Mouse (Mus musculus) lung, postnatal 0 days (tissue): ENCODE results near the gene Crybb1. TPM values are rescaled to one million over a fixed set of nuclear protein-coding genes. Genes with fewer than 3 reads are reported as not detected.

Experiments used
- ATAC-seq: fragments of 200-750 bp; cut with Nextera tagmentation; 2 replicates; pipeline ENCODE4 v1.8.0; 2017; ENCODE audit warnings: moderate library complexity
- DNase-seq: peaks from one replicate; pipeline ENCODE4 v3.0.0-alpha.2; 2016; ENCODE audit warnings: low spot score
- H3K27ac ChIP-seq: fragments of 300-500 bp; sonication (generic); 2 replicates; pipeline ENCODE4 v1.5.1; 2014; ENCODE audit warnings: antibody characterized with exemption, mild to moderate bottlenecking, low read length, mixed read lengths
- H3K27me3 ChIP-seq: fragments of 300-500 bp; sonication (generic); replicated peaks from 2 replicates; pipeline ENCODE4 v1.6.1; 2014; ENCODE audit warnings: low read length, mixed read lengths; ENCODE audit not compliant: insufficient read depth
- H3K36me3 ChIP-seq: fragments of 300-500 bp; sonication (generic); 2 replicates; pipeline ENCODE4 v1.6.1; 2014; ENCODE audit warnings: low read length, mixed read lengths; ENCODE audit not compliant: insufficient read depth
- H3K4me1 ChIP-seq: fragments of 300-500 bp; sonication (generic); 2 replicates; pipeline ENCODE4 v1.6.1; 2014; ENCODE audit warnings: antibody characterized with exemption, low read depth, low read length, mixed read lengths; ENCODE audit not compliant: insufficient read depth
- H3K4me2 ChIP-seq: fragments of 300-500 bp; sonication (generic); replicated peaks from 2 replicates; pipeline ENCODE4 v1.6.1; 2014; ENCODE audit warnings: low read depth, mild to moderate bottlenecking, low read length, moderate library complexity, mixed read lengths
- H3K4me3 ChIP-seq: fragments of 300-500 bp; sonication (generic); 2 replicates; pipeline ENCODE4 v1.5.1; 2014; ENCODE audit warnings: low read depth, low read length
- H3K9ac ChIP-seq: fragments of 300-500 bp; sonication (generic); replicated peaks from 2 replicates; pipeline ENCODE4 v1.6.1; 2014; ENCODE audit warnings: low read depth, mild to moderate bottlenecking
- H3K9me3 ChIP-seq: fragments of 300-500 bp; sonication (generic); 2 replicates; pipeline ENCODE4 v1.6.1; 2016; ENCODE audit warnings: low read length, mixed read lengths
- CTCF ChIP-seq: IDR thresholded peaks from 2 replicates; pipeline ENCODE4 v1.5.1; 2016; ENCODE audit warnings: antibody characterized with exemption, mild to moderate bottlenecking
- EP300 ChIP-seq: IDR thresholded peaks from 2 replicates; pipeline ENCODE4 v1.6.1; 2016; ENCODE audit warnings: antibody characterized with exemption, mild to moderate bottlenecking, control low read depth
- WGBS: fragments of 180-500 bp; shearing (Covaris S2); extraction: QIAGEN DNeasy Blood & Tissue Kit; methylation state at CpG from one replicate; pipeline ENCODE4 v1.1.7; 2014; 5-methylcytosine and 5-hydroxymethylcytosine counted together
- polyA plus RNA-seq: library from polyadenylated mRNA; unstranded; fragments of >200 nt; fragmentation: Nextera tagmentation; extraction: Ambion mirVana; gene quantifications from 2 replicates; pipeline ENCODE4 v1.2.1, GENCODE M21; 2015

The Crybb1 gene
- polyA plus RNA-seq, 1 experiment from 2014 or later = 1.4 TPM

DNA sequence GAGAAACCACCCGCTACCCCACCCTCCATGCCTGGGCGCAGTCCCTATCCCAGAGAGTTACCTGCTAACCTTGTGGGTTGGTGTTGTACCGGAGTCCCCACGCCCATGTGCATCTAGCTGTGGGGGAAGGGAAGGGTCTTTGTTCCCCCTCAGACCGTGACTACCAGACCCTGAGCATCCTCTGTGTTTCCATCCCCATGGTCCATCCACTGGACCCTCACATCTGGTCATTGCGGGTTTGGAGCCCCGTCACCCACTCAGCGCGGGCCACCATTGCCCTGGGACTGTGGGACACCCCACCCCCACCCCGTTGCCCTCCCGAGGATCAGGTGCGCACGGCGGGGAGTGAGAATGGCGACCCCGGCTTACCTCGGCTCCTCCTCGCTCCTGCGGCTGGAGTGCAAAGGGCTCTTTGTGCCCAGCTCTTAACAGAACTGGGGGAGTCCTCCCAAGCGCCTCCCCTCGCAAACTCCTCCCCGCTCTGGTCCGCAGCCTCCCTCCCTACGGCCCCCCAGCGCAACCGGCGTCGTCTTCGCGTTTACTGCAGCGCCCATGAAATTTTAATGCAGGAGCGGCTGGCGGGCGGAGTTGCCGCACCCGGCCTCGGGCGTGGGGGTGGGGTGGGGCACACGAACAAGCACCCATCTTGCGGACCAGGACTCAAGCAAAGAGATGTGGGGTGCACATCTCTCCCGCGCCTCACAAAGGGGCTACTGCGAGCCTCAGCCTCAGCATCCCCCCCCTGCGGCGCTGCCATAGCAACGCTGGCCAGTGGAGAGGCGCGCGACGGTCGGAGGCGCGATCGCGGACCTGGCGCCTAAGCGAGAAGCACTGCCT is 27.2 kb upstream of the Crybb1 start:
- WGBS = 1% methylated on average over 51 of the region's 57 CpGs
- no peak for DNase-seq

DNA sequence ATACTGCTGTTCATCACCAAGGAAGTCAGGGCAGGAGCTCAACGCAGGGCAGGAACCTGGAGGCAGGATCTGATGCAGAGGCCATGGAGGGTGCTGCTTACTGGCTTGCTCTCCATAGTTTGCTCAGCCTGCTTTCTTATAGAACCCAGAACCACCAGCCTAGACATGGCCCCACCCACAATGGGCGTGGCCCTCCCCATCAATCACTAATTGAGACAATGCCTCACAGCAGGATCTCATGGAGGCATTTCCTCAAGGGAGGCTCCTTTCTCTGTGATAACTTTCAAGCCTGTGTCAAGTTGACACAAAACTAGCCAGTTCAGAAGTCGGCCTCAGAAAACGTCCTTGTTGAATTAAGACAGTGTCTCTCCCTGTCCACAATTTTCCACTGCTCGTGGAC is 19.8 kb upstream of the Crybb1 start:
- no peak for TF ChIP-seq EP300
- no peak for TF ChIP-seq CTCF
- Histone ChIP-seq H3K4me3 (no peak overlapping the region), H3K4me1 (no peaks in the 10 kb centered on the region), H3K4me2 (no peak overlapping the region), H3K9me3 (no peaks in the 10 kb centered on the region), H3K27me3 (no peaks in the 10 kb centered on the region), H3K27ac (no peak overlapping the region), H3K9ac (no peak overlapping the region), H3K36me3 (no peaks in the 10 kb centered on the region)
- WGBS = 54% methylated on average over 5 of the region's 5 CpGs
- no peak for ATAC-seq
- DNase-seq = no peak

More for the DNA sequence above, 27.2 kb upstream of the Crybb1 start:
- H3K4me1 ChIP-seq = no peaks in the 10 kb centered on the region
- peak overlapping the region; percentile 5; the same call in 1 of the 2 replicates for H3K4me3 ChIP-seq
- H3K36me3 ChIP-seq = no peaks in the 10 kb centered on the region
- no peaks in the 10 kb centered on the region for H3K9me3 ChIP-seq
- TF ChIP-seq EP300 = no peak
- TF ChIP-seq CTCF = no peak
- no peak overlapping the region for H3K27ac ChIP-seq
- ATAC-seq = no peak
- H3K9ac ChIP-seq = no peak overlapping the region
- peaks cover 35% of the 10 kb centered on the region for H3K27me3 ChIP-seq
- H3K4me2 ChIP-seq = 0 out of 2 replicates have a peak overlapping the region, but pooled peaks have one; percentile 5

DNA sequence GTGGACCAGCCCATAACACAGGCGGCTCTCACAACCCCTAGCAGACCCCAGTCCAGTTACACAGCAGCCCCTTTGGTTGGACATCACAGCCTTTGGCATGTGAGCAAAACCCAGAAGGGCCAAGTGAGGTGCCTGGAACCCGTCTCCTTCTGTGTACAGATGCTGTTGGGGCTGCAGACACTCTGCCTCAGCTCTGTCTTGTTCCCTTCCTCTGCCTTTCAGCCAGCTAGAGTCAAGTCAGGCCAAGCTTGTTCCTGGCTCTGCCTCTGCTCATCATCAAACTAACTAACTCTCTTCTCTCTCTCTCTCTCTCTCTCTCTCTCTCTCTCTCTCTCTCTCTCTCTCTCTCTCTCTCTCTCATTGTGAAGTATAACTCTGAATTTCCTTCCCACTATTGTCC is 19.0 kb upstream of the Crybb1 start:
- Histone ChIP-seq H3K4me1 (no peaks in the 10 kb centered on the region), H3K4me3 (no peak overlapping the region), H3K9ac (no peak overlapping the region), H3K27me3 (no peaks in the 10 kb centered on the region), H3K4me2 (no peak overlapping the region), H3K27ac (no peak overlapping the region), H3K9me3 (no peaks in the 10 kb centered on the region), H3K36me3 (no peaks in the 10 kb centered on the region)
- TF ChIP-seq CTCF = no peak
- no peak for TF ChIP-seq EP300
- DNase-seq (no peak), ATAC-seq (no peak)
- WGBS = 66% methylated on average over 2 of the region's 2 CpGs

DNA sequence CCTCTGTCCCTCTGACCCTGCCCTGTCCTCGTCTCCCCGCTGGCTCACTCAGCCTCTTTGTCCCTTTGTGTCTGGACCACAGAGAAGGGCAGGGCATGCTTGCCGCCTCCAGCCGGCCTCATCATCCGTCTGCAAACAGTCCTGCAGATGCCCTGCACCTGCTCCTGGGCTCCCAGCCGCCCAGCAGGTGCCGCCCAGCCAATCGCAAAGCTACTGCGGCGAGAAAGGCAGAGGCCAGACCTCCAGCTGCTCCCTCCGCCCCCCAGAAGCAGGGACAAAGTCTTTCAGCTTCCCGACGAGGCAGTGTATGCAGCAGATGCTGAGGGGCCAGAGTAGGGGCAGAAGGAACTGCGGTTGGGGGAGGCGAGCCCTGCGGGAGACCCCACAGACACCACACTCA is 18.2 kb upstream of the Crybb1 start:
- Histone ChIP-seq H3K9me3 (no peaks in the 10 kb centered on the region), H3K4me1 (no peaks in the 10 kb centered on the region), H3K9ac (no peak overlapping the region), H3K27me3 (no peaks in the 10 kb centered on the region), H3K27ac (no peak overlapping the region), H3K4me3 (no peak overlapping the region), H3K4me2 (no peak overlapping the region), H3K36me3 (no peaks in the 10 kb centered on the region)
- TF ChIP-seq CTCF (no peak), EP300 (no peak)
- ATAC-seq (no peak), DNase-seq (no peak)
- 14% methylated on average over 15 of the region's 16 CpGs for WGBS

DNA sequence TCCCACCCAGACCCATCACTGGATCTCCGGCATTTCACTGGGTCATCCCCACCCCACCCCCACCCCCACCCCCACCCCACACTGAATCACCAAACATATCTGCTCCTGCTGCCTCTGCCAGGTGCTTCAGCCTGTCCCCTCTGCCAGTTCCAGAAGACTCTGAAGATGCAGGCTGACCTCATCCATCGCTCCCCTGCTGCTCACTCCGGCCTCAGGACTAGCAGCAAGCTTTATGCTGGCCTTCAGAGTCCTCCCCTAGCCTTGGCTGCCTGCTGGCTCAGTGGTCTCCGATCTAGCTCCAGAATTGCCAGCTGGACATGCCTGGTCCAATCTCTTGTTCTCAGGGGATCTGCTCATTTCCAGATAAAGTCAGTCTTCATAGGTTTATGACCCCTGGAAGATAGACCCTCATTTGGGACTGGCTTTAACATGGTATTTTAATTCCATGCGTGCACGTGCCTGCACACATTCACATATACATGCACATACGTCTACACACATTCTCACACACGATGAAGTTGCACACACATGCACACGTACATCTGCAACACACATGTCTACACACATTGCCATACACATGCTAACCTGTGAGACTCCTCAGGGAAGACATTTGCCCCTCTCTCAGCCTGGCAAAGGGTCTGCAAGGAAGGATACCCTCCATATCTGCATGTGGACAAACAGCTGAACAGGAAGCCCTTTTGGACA is 17.6 kb upstream of the Crybb1 start:
- DNase-seq (no peak), ATAC-seq (no peak)
- no peak overlapping the region for H3K4me3 ChIP-seq
- WGBS = 57% methylated on average over 9 of the region's 9 CpGs
- no peak overlapping the region for H3K4me2 ChIP-seq
- H3K4me1 ChIP-seq = no peaks in the 10 kb centered on the region
- TF ChIP-seq EP300 = no peak
- TF ChIP-seq CTCF = no peak
- no peaks in the 10 kb centered on the region for H3K27me3 ChIP-seq
- no peaks in the 10 kb centered on the region for H3K9me3 ChIP-seq
- H3K36me3 ChIP-seq = no peaks in the 10 kb centered on the region
- H3K9ac ChIP-seq = no peak overlapping the region
- no peak overlapping the region for H3K27ac ChIP-seq

DNA sequence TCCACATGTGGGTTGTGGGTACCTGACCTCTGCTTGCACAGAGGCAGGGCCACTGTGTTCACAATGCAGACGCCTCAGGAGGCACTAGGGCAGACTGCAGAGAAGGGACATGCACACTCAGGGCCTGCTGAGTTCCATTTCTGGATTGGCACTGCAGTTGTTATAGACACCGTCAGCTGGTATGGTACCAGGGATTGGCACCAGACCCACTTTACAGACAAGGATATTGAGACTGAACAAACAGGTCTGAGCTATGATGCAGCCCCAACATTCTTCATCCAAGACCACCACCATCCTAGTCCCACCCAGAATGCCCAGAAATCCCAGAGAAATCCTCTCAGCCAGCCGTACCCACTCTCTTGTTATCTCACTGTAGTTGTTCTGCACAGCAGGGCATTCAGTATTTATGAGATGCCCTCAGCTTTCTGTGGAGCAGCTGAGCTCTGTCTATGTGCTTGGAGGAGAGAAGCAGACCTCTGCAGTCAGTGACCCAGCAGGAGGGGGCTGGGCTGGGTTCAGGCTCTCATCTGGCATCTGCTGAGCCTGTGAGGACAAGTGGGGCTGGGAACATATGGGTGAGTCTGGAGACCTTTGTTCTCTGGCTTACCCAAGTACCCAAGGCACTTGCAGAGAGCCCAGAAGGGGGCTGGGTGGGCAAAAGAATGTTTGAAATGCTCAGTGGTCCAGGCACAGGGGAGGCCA is 16.7 kb upstream of the Crybb1 start:
- DNase-seq = no peak
- Histone ChIP-seq H3K36me3 (no peaks in the 10 kb centered on the region), H3K9me3 (no peaks in the 10 kb centered on the region), H3K4me2 (no peak overlapping the region), H3K27ac (no peak overlapping the region), H3K4me1 (no peaks in the 10 kb centered on the region), H3K27me3 (no peaks in the 10 kb centered on the region), H3K4me3 (no peak overlapping the region), H3K9ac (no peak overlapping the region)
- WGBS = 63% methylated on average over 3 of the region's 3 CpGs
- ATAC-seq = no peak
- no peak for TF ChIP-seq CTCF
- TF ChIP-seq EP300 = no peak
